Mouse (Mus musculus): ENCODE results near the gene Gss. TPM values are rescaled to one million over a fixed set of nuclear protein-coding genes. Genes with fewer than 3 reads are reported as not detected.
"Not testable (repeated sequence)": the region's sequence is repeated elsewhere in the genome, so short reads cannot be mapped to it uniquely, and the experiment has no call there.

Gss gene
- polyA plus RNA-seq, 1 experiment from 2014 or later, result 21.3 TPM

- Histone ChIP-seq H3K27ac (ENCODE audit: poor library complexity, severe bottlenecking) (no peak overlapping the region), H3K4me2 (no peak overlapping the region), H3K9me3 (replicated peaks) (no peaks in the 10 kb centered on the region), H3K27me3 (replicated peaks) (no peaks in the 10 kb centered on the region), H3K36me3 (no peaks in the 10 kb centered on the region), H3K4me3 (no peak overlapping the region), H3K4me1 (replicated peaks) (peaks cover 17% of the 10 kb centered on the region), H3K9ac (no peak overlapping the region)
- ATAC-seq (ENCODE audit: insufficient number of reproducible peaks, low FRiP score), result no peak
Observed at GRCm38 (mm10) chr2:155539696-155540095, 52.9 kb downstream of the Gss start.

GRCm38 (mm10) chr2:155538463-155539057 is 54.0 kb downstream of the Gss start:
- WGBS, result 59% methylated on average over 19 of the region's 19 CpGs
- H3K4me3 ChIP-seq, result not testable (repeated sequence)
- peak overlapping the region; percentile 17 for H3K4me2 ChIP-seq

GRCm38 (mm10) chr2:155537761-155538462 is 54.7 kb downstream of the Gss start:
- H3K27ac ChIP-seq (ENCODE audit: poor library complexity, severe bottlenecking), result no peak overlapping the region
- H3K4me3 ChIP-seq, result 0 out of 2 replicates have a peak overlapping the region, but pooled peaks have one; percentile 4
- ATAC-seq (ENCODE audit: insufficient number of reproducible peaks, low FRiP score), result no peak; the same call in 1 of the 2 replicates
- no peak overlapping the region for H3K9ac ChIP-seq
- no peaks in the 10 kb centered on the region for H3K27me3 ChIP-seq (replicated peaks)
- 67% methylated on average over 5 of the region's 5 CpGs for WGBS
- no peak overlapping the region for H3K4me2 ChIP-seq
- H3K9me3 ChIP-seq (replicated peaks), result no peaks in the 10 kb centered on the region
- no peaks in the 10 kb centered on the region for H3K36me3 ChIP-seq
- peaks cover 16% of the 10 kb centered on the region for H3K4me1 ChIP-seq (replicated peaks)

More at GRCm38 (mm10) chr2:155538463-155539057, 54.0 kb downstream of the Gss start:
- not testable (repeated sequence) for H3K9ac ChIP-seq; ATAC-seq (ENCODE audit: insufficient number of reproducible peaks, low FRiP score); H3K27ac ChIP-seq (ENCODE audit: poor library complexity, severe bottlenecking); H3K27me3 ChIP-seq (replicated peaks); H3K36me3 ChIP-seq; H3K9me3 ChIP-seq (replicated peaks)
- peaks cover 17% of the 10 kb centered on the region for H3K4me1 ChIP-seq (replicated peaks)

GRCm38 (mm10) chr2:155536292-155536691 is 56.3 kb downstream of the Gss start:
- Histone ChIP-seq H3K27ac (ENCODE audit: poor library complexity, severe bottlenecking) (no peak overlapping the region), H3K4me2 (no peak overlapping the region), H3K9ac (no peak overlapping the region), H3K4me1 (replicated peaks) (peaks cover 7% of the 10 kb centered on the region), H3K9me3 (replicated peaks) (no peaks in the 10 kb centered on the region), H3K36me3 (no peaks in the 10 kb centered on the region), H3K27me3 (replicated peaks) (no peaks in the 10 kb centered on the region), H3K4me3 (no peak overlapping the region)
- ATAC-seq (ENCODE audit: insufficient number of reproducible peaks, low FRiP score), result no peak

- Histone ChIP-seq H3K4me1 (replicated peaks) (no peaks in the 10 kb centered on the region), H3K9me3 (replicated peaks) (no peaks in the 10 kb centered on the region), H3K4me2 (no peak overlapping the region), H3K9ac (no peak overlapping the region), H3K36me3 (no peaks in the 10 kb centered on the region), H3K27ac (ENCODE audit: poor library complexity, severe bottlenecking) (no peak overlapping the region), H3K27me3 (replicated peaks) (no peaks in the 10 kb centered on the region), H3K4me3 (no peak overlapping the region)
- ATAC-seq (ENCODE audit: insufficient number of reproducible peaks, low FRiP score), result no peak
- 55% methylated on average over 5 of the region's 5 CpGs for WGBS
Observed at GRCm38 (mm10) chr2:155527367-155527766, 65.2 kb downstream of the Gss start.

- H3K9me3 ChIP-seq (replicated peaks), result no peaks in the 10 kb centered on the region
- no peaks in the 10 kb centered on the region for H3K27me3 ChIP-seq (replicated peaks)
- no peak for ATAC-seq (ENCODE audit: insufficient number of reproducible peaks, low FRiP score)
- no peak overlapping the region for H3K9ac ChIP-seq
- no peak overlapping the region for H3K27ac ChIP-seq (ENCODE audit: poor library complexity, severe bottlenecking)
- H3K4me2 ChIP-seq, result no peak overlapping the region
- H3K4me1 ChIP-seq (replicated peaks), result no peaks in the 10 kb centered on the region
- H3K36me3 ChIP-seq, result no peaks in the 10 kb centered on the region
- no peak overlapping the region for H3K4me3 ChIP-seq
- WGBS, result 43% methylated on average over 1 of the region's 1 CpGs
Observed at GRCm38 (mm10) chr2:155524378-155524777, 68.2 kb downstream of the Gss start.

- no peak for ATAC-seq (ENCODE audit: insufficient number of reproducible peaks, low FRiP score)
- no peak overlapping the region for H3K9ac ChIP-seq
- no peak overlapping the region for H3K27ac ChIP-seq (ENCODE audit: poor library complexity, severe bottlenecking)
- H3K4me3 ChIP-seq, result no peak overlapping the region
- H3K4me1 ChIP-seq (replicated peaks), result peaks cover 3% of the 10 kb centered on the region; the same call in 1 of the 2 replicates
- no peak overlapping the region for H3K4me2 ChIP-seq
- H3K27me3 ChIP-seq (replicated peaks), result no peaks in the 10 kb centered on the region
- 50% methylated on average over 5 of the region's 5 CpGs for WGBS
- H3K9me3 ChIP-seq (replicated peaks), result no peaks in the 10 kb centered on the region
- H3K36me3 ChIP-seq, result no peaks in the 10 kb centered on the region
Observed at GRCm38 (mm10) chr2:155523706-155524105, 68.9 kb downstream of the Gss start.

GRCm38 (mm10) chr2:155518531-155519270 is 73.9 kb downstream of the Gss start:
- H3K27ac ChIP-seq (ENCODE audit: poor library complexity, severe bottlenecking), result peak overlapping the region; percentile 66; the same call in 1 of the 2 replicates
- peak overlapping the region; percentile 97 for H3K4me3 ChIP-seq
- H3K4me2 ChIP-seq, result peak overlapping the region; percentile 96
- WGBS, result 27% methylated on average over 18 of the region's 18 CpGs
- peaks cover 16% of the 10 kb centered on the region for H3K4me1 ChIP-seq (replicated peaks)
- peaks cover 18% of the 10 kb centered on the region for H3K27me3 ChIP-seq (replicated peaks)
- ATAC-seq (ENCODE audit: insufficient number of reproducible peaks, low FRiP score), result no peak
- H3K9ac ChIP-seq, result peak overlapping the region; percentile 75
- no peaks in the 10 kb centered on the region for H3K36me3 ChIP-seq
- no peaks in the 10 kb centered on the region for H3K9me3 ChIP-seq (replicated peaks)

- H3K4me3 ChIP-seq, result peak within 1 kb of the TSS; percentile 97
Observed at GRCm38 (mm10) chr2:155517455-155518423, 74.9 kb downstream of the Gss start, which contains the start of the genes Acss2 and Ggt7. Acss2 (plus strand) TSS chr2:155517948. Ggt7 (minus strand) TSS chr2:155518237.

GRCm38 (mm10) chr2:155515941-155516340 is 76.7 kb downstream of the Gss start:
- Histone ChIP-seq H3K4me2 (no peak overlapping the region), H3K36me3 (no peaks in the 10 kb centered on the region), H3K4me3 (no peak overlapping the region), H3K9me3 (replicated peaks) (no peaks in the 10 kb centered on the region), H3K9ac (no peak overlapping the region), H3K27me3 (replicated peaks) (peaks cover 25% of the 10 kb centered on the region), H3K27ac (ENCODE audit: poor library complexity, severe bottlenecking) (no peak overlapping the region), H3K4me1 (replicated peaks) (peaks cover 16% of the 10 kb centered on the region)
- WGBS, result 8% methylated on average over 1 of the region's 1 CpGs
- no peak for ATAC-seq (ENCODE audit: insufficient number of reproducible peaks, low FRiP score)

More at GRCm38 (mm10) chr2:155517455-155518423, 74.9 kb downstream of the Gss start, which contains the start of the genes Acss2 and Ggt7:
- peak; percentile 100 for ATAC-seq (ENCODE audit: insufficient number of reproducible peaks, low FRiP score)
- 3% methylated on average over 70 of the region's 70 CpGs for WGBS
- no peaks in the 10 kb centered on the region for H3K36me3 ChIP-seq
- H3K4me1 ChIP-seq (replicated peaks), result peaks cover 16% of the 10 kb centered on the region
- H3K9ac ChIP-seq, result peak within 1 kb of the TSS; percentile 75
- peak within 1 kb of the TSS; percentile 66 for H3K27ac ChIP-seq (ENCODE audit: poor library complexity, severe bottlenecking)
- peaks cover 25% of the 10 kb centered on the region for H3K27me3 ChIP-seq (replicated peaks)
- no peaks in the 10 kb centered on the region for H3K9me3 ChIP-seq (replicated peaks)
- H3K4me2 ChIP-seq, result peak within 1 kb of the TSS; percentile 96
